Mouse (Mus musculus) v-Abl transformed pro-B cells (cell line): ENCODE measurements around the gene Tbc1d1.

ENCODE experiments used
- in situ Hi-C, 2 experiments: fragments of 400-800 bp; cut with MboI; formaldehyde crosslinking; loops; one replicate each; pipeline ENCODE4 v1.15.1; 2025; ENCODE audit not compliant: unreplicated experiment in 2 of 2

Tbc1d1 gene

DNA sequence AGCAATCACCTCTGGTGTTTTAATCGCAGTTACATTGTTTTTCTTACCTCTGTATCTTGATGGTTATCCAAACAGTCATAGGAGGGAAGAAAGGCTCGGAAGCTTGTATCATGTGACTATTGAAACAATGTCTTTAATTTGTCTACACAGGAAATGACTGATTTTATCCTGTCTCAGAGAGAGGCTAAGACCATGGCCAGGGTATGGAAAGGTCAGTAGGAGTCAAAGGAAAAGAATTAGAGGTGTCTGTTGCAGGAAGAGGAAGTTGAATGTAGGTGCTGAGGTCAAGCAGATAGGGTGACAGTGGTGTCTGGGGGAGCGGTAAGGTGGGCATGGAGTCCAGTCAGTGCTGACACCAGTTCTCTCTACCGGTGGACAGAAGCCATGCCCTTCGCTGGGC is 45.0 kb downstream of the Tbc1d1 start:
- in situ Hi-C loops = no loop called here

DNA sequence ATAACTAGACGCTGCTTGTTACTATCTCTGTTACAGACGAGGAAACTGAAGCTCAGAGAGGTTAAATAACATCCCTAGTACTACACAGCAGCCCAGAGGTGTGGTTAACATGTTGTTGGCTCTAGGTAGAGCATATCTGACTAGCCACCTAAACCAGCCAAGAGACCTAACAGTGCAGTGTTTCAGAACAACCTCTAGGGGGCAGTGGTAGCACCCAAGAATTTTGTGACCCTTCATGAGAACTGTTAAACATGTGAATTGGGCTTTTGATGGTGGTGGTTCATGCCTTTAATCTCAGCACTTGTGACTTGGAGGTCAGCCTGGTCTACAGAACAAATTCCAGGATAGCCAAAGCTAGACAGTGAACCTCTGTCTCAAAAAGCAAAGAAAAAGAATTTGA is 46.2 kb downstream of the Tbc1d1 start:
- in situ Hi-C loops = no loop called here

DNA sequence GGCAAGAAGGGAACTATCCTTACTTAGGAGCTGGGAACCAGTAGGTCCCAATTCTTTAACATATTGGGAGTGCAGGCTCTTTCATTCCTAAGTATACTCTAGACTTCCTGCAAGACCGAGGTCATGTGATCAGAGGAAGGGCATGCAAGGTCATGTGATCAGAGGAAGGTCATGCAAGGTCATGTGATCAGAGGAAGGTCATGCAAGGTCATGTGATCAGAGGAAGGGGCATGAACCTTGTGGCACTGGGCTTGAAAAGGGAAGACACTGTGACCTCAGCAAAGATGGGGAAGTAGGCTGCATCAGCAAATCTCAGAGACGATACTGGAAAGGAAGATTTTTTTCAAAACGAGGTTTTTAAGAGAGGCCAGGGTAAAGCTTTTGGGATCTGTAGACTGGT is 49.5 kb downstream of the Tbc1d1 start:
- in situ Hi-C loops = no loop called here

GRCm38 (mm10) chr5:64206431-64206830 is 50.3 kb downstream of the Tbc1d1 start:
- in situ Hi-C loops = no loop called here

GRCm38 (mm10) chr5:64206875-64207274 is 50.8 kb downstream of the Tbc1d1 start:
- in situ Hi-C loops = no loop called here

- in situ Hi-C loops = no loop called here
Observed at GRCm38 (mm10) chr5:64207800-64208199, 51.7 kb downstream of the Tbc1d1 start.

DNA sequence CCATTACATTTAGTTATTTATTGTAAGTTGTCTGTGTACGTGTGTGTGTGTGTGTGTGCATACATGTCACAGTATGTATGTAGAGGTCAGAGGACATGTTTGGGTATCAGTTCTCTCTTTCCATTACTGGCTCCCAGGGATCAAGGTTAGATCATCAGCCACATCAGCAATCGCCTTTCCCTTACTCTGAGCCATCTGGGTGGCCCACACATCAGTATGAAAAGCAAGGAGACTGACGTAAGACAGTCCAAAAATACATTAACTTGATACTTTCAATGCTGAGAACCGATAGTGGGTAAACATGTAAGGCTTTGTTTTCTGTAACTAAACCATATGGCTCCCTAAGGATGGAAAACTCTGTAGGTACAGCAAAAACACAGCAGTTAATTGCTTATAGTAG is 54.7 kb downstream of the Tbc1d1 start:
- in situ Hi-C loops = no loop called here

- in situ Hi-C loops = no loop called here
Observed at GRCm38 (mm10) chr5:64211284-64211683, 55.2 kb downstream of the Tbc1d1 start.

- in situ Hi-C loops = no loop called here
Observed at GRCm38 (mm10) chr5:64212206-64212605, 56.1 kb downstream of the Tbc1d1 start.

GRCm38 (mm10) chr5:64212619-64213018 is 56.5 kb downstream of the Tbc1d1 start:
- in situ Hi-C loops = no loop called here

DNA sequence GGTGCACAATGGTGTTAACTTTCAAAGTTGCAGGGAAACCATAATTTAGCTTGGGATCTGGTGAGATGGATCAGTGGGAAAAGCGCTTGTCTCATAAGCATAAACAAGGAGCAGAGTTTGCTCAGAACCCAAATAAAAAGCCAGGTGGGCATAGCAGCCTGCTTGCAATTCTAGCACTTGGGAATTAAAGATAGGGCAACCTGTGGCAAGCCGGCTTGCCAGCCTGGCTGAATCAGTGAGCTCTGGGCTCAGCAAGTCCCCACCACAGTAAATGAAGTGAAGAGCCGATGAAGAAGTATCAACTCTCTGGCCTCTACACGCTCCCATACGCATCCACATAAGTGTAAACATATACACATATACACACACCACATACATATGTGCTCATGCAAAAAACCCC is 59.7 kb downstream of the Tbc1d1 start:
- in situ Hi-C loops = no loop called here

- in situ Hi-C loops = no loop called here
Observed at GRCm38 (mm10) chr5:64216326-64216725, 60.2 kb downstream of the Tbc1d1 start.

GRCm38 (mm10) chr5:64217256-64217655 is 61.2 kb downstream of the Tbc1d1 start:
- in situ Hi-C loops = no loop called here

DNA sequence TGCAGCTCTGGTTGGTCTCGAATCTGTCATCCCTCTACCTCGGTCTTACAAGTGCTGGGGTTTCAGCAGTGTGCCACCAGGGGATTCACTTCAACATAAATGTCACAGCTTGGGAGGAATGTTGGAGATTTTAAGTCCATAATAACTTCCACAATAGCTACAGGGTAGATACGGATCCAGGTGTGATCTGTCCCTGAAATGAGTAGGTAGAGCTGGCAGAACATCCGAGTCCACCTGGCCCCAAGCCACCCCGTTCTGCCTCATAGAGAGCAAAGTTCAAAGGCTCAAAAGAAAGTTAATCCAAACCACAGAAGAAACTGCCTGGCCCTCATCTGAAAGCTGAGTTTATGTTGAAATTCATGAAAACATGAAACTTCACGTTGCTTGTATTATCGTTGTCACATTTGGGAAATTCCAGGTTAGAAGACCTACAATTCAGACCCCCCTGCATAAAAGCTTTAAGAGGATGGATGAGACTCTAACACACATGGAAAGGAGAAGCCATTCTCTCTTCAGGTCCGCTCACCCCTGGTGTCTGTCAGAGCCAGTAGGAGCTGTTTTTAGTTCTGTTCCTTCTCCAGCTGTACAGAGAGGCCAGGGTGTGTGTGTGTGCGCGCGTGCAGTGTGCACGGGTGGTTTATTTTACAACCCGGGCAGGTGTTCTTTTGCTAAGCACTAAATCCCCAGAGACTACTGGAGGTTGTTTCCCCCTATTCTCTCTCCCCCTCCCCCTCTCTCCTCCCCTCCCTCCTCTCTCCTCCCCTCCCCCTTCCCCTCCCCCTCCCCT is 61.9 kb downstream of the Tbc1d1 start:
- in situ Hi-C loops = no loop called here

- in situ Hi-C loops = no loop called here
Observed at GRCm38 (mm10) chr5:64218603-64218999, 62.5 kb downstream of the Tbc1d1 start.

DNA sequence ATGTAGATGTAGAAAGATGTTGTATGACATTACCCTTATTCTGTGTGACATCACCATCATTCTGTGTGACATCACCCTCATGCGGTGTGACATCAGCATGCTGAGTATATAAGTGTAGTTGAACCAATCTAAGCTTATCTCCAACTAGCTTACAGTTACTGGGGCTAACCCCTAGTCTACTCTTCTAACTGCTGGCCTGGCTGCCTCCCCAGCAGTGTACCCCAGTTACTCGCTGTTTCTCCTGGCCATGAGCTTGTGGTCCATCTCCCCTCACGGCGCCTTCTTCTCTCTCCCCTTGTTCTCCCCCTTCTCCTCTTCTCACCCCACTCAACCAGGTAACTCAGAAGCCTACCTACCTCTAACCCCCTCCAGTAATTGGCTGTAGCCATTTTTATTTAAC is 64.7 kb downstream of the Tbc1d1 start:
- in situ Hi-C loops = no loop called here

DNA sequence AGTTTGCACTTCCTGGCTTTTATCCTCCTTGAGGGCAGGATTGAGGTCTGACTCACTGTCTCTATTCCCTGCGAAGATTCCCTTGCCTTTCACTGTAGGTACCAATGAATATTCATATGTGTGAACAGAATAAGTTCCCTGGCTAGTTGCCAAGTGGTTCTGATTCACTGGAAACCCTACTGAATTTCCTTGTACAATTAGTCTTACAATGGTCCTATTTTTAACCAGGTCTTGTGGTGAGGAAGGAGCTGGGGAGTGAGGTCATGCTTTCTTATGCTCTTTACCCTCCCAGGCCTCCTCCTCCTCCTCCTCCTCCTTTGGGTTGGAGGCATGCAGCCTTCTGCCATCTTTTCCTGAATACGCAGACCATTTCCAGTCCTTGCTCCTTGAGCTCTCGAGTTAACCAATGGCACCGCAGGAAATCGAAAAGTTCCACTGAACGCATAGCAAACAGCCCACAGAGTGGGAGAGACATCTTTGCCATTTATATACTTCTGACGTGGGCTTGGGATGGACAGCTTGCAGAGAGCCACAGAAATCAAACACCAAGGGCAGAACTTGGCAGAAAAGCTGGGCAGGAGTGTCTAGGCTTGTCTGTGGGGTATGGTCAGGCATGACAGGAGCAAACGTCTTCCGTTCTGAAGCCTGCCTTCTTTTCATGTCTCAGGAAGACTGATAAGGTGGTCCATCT is 68.8 kb downstream of the Tbc1d1 start:
- in situ Hi-C loops = no loop called here

DNA sequence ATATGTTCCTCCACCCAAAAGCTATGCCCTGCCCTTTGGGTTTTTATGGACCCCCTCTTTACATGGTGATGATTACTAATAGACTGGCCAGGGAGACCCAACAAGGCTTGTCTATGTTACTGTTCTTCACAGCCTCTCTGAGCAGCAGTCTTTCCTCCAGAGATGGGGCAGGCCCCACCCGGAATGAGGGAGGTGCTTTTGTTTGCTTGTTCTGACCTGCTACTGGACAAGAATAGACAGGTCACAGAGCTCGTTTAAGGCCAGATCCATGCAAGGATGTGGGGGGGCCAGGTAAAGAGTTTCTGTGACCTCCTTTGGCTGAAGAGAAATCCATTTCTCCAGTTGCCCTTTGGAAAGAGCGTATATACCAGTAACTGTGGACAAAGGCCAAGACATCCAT is 72.1 kb downstream of the Tbc1d1 start:
- in situ Hi-C loops = no loop called here

DNA sequence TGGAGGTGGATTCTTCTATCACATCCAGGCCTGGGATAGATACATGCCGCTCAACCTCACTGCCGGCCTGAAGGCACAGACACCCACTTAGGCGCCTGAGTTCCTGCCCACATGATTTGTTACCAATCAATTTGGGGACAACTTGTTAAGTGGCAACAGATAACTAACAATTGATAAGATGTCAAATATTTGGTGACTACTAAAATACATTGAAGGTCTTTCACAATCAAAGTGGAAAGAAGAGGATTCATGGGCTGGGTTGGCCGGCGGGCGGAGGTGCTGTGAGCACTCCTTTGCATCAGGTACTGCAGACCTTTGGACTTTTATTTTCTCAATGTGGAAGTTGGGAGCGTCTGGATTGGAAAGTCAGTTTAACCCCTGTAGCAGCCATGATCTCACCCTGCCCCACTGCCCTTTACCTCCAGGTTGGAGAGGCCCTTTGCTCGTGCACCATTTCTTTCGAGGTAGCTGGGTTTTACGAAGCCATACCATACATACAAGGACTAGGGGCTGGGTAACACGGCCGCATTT is 73.3 kb downstream of the Tbc1d1 start:
- in situ Hi-C loops = no loop called here

DNA sequence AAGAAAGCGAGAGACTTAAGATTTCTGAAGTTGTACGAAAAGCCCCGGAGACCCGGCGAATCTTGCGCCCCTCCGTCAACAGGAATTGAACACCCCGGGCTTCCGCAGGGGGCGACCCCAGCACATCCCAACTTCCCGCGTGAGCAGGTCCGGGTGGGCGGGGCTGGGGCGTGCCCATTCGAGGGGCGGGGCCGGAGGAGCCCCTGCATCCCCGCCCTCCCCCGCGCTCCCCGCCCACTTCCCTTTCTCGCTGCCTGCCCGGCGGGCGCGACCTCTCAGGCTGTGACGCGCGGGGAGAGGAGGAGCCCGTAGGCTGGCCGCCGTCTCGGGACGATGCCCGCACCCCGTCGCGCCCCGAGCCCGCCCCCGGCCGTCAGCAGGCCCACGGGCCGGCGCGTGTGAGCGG is 74.0 kb downstream of the Tbc1d1 start:
- in situ Hi-C loops = no loop called here

DNA sequence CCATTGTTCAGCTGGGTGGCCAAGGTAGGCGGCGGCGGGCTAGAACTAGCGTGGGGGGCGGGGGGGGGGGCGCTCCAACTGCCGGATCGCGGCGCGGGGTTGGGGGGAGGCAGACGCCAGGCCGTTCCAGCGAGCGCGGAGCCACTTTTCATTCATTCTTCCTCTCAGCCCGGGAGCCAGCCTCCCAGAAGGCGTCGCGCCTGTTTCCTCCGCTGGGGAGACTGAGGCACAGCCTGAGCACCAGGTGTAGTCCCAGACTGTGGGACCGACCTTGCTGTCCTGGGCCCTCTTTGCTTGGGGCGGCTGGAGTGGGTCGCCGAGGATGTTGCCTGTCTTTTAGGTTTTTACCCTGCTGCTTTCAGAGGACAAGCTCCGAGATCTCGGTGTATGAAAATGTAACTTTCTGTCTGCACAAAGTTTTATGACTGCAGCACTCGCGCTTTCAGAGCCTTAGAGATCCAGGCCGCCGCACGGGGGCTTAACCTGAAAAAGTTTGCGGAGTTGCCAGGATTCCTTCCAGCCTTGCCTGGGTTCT is 74.5 kb downstream of the Tbc1d1 start:
- in situ Hi-C loops = no loop called here

- in situ Hi-C loops = no loop called here
Observed at GRCm38 (mm10) chr5:64232872-64233271, 76.8 kb downstream of the Tbc1d1 start.
